Mouse (Mus musculus) splenic B cell, adult 2 months (primary cell): ENCODE results near the gene Irf6.

Experiments used
- DNase-seq: peaks from one replicate; pipeline ENCODE4 v3.0.0-alpha.2; 2011; ENCODE audit warnings: low read depth, low spot score
- H3K27me3 ChIP-seq: 2 replicates; pipeline ENCODE4 v1.6.1; 2012; ENCODE audit warnings: mild to moderate bottlenecking, low read length, moderate library complexity, mixed read lengths; ENCODE audit not compliant: control insufficient read depth, poor library complexity, insufficient read depth, severe bottlenecking
- H3K36me3 ChIP-seq: 2 replicates; pipeline ENCODE4 v1.6.1; 2012; ENCODE audit warnings: mild to moderate bottlenecking, low read length, moderate library complexity, mixed read lengths; ENCODE audit not compliant: control insufficient read depth, poor library complexity, insufficient read depth, severe bottlenecking

The Irf6 gene

DNA sequence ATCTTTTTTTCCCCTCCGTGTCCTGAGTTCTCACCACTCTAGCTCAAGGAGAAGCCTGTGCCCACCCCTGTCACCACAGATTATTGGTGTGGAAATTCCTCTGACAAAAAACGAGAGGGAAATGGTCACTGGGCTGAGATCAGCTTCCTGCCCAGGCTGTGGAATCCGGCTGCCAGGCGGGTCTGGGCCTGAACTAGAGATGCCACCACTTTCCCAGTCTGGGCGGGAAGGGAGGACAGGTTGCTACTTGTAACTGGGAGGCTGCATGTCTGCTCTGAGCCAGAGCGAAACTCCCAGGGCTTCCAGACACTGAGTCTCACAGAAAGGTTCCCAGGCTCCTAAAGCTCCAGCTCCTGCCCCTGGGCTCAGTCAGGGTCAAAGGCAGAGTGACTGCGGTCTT lies 11.8 kb upstream of the Irf6 start:
- no peaks in the 10 kb centered on the region for H3K27me3 ChIP-seq
- no peak for DNase-seq
- H3K36me3 ChIP-seq = no peaks in the 10 kb centered on the region

DNA sequence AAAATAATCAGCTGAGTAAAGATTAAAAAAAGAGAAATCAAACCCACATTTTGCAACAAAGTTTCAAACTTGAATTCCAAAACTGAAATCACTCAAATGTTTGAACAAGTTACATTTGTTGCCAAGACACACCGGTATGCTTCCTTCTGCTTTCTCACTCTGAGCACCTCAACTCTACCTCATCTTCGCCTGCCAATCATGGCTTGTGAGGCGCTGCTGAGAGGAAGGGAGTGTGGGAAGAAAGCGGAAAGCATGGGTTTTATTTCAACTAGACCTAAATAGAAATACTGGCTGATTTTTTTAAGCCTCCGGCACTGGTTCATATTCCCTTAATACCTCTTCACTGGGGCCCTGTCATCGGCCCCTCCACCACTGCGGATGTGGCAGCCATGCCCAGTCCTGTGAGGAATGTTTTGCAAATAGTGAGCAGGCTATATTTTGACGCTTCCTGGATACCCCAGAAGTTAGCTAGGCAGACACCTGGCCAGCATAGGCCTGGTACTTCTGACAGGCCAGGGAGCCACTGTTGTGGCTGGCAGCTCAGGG lies 10.3 kb upstream of the Irf6 start:
- DNase-seq = no peak

DNA sequence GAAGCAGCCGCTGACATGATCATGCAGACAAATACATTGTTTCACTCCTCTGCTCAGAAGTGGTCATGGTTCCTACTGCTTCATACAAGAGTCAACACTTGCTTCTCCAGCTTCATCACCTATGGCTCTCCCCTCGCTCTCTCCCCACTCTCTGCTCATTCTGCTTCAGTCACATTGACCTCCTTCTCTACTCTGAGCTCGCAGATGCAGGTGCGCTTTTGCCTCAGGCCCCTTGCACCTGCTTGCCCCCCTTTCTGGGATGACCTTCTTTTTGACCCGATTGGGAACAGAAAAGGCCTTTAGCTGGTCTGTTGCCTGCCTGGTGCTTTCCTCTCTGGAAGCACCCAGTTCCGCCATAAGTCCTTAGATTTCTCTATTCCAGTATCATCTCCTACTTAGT lies 8.4 kb upstream of the Irf6 start:
- H3K36me3 ChIP-seq = no peaks in the 10 kb centered on the region
- no peaks in the 10 kb centered on the region for H3K27me3 ChIP-seq
- no peak for DNase-seq

More for the DNA sequence above, 10.3 kb upstream of the Irf6 start:
- H3K27me3 ChIP-seq = no peaks in the 10 kb centered on the region
- no peaks in the 10 kb centered on the region for H3K36me3 ChIP-seq

DNA sequence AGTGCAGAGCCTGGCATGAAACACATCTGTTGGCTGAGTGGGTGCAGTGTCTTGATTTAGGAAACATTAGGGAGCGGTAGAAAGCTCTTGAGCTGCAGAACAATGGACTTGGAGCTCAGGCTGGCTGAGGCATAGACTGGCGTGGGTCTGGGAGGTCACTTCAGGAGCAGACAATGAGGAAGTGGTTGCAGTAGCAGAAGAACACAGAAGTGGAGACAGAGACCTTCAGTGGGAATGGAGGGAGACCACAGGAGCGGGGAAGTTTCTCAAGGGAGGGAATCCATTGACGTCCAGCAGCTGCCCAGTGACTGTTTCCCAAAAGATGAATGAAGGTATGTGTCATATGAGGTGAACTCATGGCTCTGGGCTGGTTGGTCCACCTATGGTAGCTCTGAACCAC lies 7.8 kb upstream of the Irf6 start:
- no peak for DNase-seq
- no peaks in the 10 kb centered on the region for H3K36me3 ChIP-seq
- no peaks in the 10 kb centered on the region for H3K27me3 ChIP-seq

DNA sequence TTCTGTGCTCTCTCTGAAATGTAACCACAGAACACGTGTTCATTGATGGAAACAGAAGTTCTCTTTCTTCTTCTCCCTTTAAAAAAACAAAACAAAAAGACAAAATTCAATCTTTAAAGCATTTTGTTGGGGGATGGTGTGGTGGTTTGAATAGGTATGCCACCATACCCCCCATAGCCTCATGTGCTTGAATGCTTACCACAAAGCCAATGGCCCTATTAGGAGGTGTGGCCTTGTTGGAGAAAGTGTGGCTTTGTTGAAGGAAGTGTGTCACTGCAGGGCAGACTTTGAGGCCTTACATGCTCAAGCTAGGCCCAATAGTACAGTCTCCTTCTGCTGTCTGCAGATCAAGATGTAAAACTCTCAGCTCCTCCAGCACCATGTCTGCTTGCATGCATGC lies 6.5 kb upstream of the Irf6 start:
- Histone ChIP-seq H3K27me3 (no peaks in the 10 kb centered on the region), H3K36me3 (no peaks in the 10 kb centered on the region)
- DNase-seq = no peak

DNA sequence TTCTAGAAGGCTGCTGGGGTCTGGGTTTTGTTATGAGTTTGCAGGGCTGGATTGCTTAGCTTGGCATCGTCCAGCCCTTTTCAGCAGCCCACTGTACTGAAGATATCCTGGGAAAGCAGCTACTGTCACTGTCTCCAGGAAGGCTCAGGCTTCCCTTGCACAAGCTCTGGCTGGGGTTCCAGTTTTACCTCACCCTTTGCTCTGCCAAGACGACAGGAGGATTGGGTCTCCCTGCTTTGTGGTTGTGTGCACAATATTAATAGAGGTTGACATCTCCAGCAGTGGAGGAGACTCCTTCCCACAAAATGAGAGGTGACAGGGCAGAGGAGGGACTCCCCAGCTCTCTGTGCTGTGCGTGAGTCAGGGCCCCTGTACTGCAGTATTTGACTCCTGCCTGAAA lies 3.7 kb upstream of the Irf6 start:
- Histone ChIP-seq H3K27me3 (no peaks in the 10 kb centered on the region), H3K36me3 (no peaks in the 10 kb centered on the region)
- no peak for DNase-seq

DNA sequence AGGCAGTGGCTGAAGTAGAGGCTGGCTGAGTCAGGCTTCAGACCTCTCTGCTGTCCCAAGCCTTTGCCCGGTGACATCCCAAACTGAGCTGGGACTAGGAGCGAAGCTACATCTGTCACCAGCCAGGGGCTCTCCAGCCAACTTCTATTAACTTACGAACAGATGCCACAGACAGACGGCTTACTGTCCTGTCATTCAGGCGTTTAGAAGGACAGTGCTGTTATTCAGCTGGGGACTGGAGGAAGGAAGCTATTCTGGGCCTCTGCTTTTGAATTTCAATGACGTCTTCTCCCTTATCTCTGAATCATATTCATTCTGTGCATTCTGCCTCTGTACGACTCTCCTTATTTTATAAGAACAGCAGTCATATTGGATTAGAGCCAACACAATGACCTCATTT lies 1.8 kb upstream of the Irf6 start:
- Histone ChIP-seq H3K27me3 (no peaks in the 10 kb centered on the region), H3K36me3 (no peaks in the 10 kb centered on the region)
- no peak for DNase-seq

DNA sequence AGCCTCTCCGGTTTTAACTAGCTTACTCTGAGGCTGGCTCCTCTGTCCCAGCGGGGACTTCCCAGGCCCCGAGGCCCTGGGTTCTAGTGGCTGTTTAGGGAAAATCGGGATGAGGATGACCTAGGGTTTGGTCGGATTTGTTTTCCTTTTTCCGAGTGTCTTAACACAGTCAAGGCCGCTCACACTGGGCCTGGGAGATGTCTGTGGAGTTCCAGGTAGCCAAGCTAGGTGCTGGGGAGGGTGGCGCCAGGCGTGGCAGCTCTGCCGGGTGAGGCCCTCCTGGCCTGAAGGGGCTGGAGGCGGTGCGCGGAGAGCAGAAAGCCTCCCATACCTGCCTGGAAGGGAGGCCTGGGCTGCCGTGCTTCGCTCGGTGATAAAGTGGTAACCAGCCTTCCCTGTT lies 650 bp downstream of the Irf6 start:
- Histone ChIP-seq H3K36me3 (no peaks in the 10 kb centered on the region), H3K27me3 (no peaks in the 10 kb centered on the region)
- DNase-seq = no peak

DNA sequence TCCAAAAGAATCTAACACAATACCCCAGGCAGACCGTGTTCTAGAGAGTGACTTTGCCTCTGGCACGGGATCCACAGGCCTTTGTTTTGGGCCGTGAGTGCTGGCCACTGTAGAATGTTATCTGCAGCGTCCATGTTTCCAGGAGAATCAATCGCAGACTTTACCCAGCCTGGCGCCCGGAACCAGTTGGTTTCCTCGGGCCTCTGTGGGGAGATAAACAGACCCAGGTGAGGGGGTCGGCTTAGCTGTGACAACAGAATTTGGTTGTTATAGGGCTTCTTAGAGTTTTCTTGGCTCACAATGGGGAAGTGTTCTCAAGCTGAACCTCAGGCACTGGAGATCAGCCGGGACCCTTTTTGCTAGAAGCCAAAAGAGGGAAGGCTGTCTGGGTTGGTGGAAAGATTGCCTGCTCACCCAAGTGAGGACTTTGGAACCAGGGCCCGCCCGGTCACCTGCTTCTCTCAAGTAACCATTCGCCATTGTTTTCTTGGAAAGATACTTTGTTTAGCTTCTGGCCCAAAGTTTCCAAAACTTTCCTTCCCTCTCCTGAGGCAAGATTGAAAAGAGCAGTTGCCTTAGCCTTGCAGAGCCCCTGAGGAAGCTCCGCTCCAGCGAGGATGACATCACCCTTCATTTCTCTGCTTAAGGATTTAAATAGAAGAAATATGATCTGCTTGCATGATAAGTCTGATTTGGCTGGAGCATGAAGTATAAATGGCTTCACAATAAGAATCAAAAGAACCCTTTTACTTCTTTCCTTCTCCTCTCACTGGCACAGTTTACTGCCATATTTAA lies 3.6 kb downstream of the Irf6 start:
- H3K36me3 ChIP-seq = no peaks in the 10 kb centered on the region

DNA sequence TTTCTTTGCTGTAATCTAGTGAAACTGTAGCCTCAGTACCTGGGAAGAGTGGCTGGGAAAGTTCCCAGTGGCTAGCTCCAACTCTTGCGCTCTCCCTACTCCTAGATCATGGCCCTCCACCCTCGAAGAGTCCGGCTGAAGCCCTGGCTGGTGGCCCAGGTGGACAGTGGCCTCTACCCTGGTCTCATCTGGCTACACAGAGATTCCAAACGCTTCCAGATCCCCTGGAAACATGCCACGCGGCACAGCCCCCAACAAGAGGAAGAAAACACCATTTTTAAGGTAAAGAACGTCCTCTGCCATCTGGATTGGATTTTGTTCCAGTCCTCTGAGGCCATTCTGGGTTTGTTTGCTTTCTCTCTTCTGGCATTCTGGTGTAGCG lies 4.2 kb downstream of the Irf6 start:
- no peaks in the 10 kb centered on the region for H3K36me3 ChIP-seq
- H3K27me3 ChIP-seq = no peaks in the 10 kb centered on the region
- DNase-seq = no peak

More for the DNA sequence above, 3.6 kb downstream of the Irf6 start:
- H3K27me3 ChIP-seq = no peaks in the 10 kb centered on the region
- DNase-seq = no peak

DNA sequence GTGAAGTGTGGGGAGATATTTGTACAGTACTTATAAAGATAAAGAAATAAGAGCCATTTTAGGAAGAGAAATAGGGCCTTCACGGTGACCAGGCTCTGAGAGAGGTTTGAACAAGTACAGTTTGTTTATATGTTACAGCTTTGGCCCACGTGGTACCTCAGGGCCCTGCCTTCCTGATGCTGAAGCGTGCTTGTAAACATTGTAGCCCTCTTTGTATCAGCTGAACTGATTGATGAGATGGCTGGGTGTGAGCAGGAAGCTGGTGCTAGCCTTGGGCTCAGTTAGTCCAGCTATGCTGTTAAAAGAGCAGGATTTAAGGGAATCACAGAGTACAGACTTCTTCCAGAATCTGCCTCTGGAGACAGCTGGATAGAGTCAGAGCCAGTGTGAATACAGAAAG lies 6.3 kb downstream of the Irf6 start:
- DNase-seq = no peak
- Histone ChIP-seq H3K27me3 (no peaks in the 10 kb centered on the region), H3K36me3 (no peaks in the 10 kb centered on the region)

DNA sequence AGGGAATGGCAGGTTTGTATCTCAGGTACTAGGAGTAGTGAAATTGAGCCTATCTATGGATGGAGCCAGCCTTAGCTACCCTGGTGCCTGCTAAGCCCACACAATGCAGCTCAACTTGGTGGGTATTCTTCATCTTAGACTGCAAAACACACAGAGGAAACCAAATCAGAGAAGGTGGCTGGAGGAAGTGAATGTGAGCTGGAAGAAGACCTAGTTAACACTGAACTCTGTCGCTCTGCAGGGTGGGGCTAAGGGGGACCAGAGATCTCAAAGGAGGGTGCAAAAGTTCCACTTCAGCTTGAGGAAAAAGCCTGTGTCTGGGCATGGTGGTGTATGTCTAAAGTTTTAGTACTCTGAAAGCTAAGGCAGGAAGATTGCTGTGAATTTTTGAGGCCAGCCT lies 6.7 kb downstream of the Irf6 start:
- H3K27me3 ChIP-seq = no peaks in the 10 kb centered on the region
- H3K36me3 ChIP-seq = no peaks in the 10 kb centered on the region
- peak; percentile 28 for DNase-seq

DNA sequence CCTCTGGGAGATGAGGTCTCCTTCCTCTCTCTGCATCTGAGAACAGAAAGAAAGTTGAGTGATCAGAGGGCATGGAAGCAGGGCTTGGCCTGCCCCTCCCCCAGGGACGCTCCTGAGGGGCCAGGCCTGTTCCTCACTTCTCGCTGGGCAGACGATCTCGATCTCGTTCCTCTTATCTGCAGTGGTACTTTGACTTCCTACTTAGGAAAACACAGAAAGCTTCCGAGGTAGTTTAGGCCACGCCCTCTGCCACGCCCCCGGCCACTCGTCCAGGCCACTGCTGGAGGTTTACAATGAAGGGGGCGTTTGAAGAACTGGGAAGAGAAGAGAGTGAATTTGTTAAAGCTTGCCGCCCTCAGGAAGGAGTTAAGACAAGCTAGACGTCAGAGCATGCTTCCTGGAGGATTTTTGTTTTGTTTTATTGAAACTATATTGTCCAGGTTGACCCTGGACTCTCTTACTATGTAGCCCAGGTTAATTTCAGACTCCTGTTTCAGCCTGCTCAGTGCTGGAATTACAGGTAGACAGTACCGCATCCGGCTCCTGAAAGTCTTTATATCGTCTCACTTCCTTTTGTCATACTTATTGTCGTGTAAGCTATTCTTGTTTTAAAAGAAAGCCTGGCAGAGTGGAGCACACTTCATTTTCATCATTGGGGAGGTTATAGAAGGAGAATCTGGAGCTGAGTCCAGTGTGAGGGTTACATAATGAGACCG lies 7.6 kb downstream of the Irf6 start:
- no peaks in the 10 kb centered on the region for H3K27me3 ChIP-seq
- peak; percentile 64 for DNase-seq
- no peaks in the 10 kb centered on the region for H3K36me3 ChIP-seq

DNA sequence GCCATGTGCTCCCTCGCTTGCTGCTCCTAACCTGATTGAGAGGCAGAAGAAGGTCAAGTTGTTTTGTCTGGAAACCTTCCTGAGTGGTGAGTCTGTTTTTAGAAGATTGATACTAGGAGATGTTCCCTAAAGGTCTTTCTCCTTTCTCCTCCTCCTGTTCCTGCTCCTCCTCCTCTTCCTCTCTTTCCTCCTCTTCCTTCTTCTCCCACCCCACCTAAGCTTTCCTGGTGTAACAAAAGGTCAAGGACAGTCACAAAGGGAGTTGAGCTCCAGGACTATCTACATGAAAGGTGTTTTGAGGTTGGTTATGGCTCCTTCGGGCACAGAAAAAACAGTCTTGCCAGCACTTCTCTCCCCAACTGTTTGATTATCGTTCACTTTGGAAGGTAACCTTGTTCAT lies 14.8 kb downstream of the Irf6 start, which contains the start of gene A130010J15Rik:
TSS of gene A130010J15Rik (plus strand) at position 301 of the 400 bp plus-strand sequence.
- Histone ChIP-seq H3K36me3 (no peaks in the 10 kb centered on the region), H3K27me3 (no peaks in the 10 kb centered on the region)
- DNase-seq = no peak

DNA sequence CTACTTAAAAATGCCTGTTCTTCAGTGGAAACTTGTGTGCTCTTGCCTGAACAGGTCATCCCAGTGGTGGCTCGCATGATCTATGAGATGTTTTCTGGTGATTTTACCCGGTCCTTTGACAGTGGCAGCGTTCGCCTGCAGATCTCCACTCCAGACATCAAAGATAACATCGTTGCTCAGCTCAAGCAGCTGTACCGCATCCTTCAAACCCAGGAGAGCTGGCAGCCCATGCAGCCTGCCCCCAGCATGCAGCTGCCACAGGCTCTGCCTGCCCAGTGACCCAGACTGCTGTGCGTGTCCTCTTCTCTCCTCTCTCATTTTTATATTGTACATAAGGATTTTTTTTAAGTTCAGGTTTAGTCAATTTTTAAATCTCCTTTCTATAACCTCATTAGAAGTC lies 16.3 kb downstream of the Irf6 start:
- DNase-seq = no peak
- Histone ChIP-seq H3K27me3 (no peaks in the 10 kb centered on the region), H3K36me3 (no peaks in the 10 kb centered on the region)
